36 mouse cellular contexts compared by ENCODE assay signal in the genomic region with DNA sequence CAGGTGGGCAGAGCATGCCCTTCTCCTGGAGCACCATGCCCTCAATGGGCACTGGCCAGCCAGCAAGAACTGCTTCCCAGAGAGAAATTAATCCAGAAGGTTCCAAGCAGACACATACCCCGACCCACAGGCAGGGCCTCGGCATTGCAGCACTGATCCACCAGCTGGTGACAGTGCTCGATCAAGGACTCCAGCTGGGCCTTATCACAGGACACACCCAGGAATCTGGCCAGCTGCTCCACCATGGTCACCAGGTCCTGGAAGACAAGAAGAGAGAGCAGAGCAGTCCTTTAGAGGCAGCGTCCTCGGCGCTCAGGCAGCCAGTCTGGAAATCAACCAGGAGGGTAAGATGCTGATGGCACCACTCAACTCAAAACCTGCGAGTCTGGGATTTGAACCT. TPM values are rescaled to one million over a fixed set of nuclear protein-coding genes. Genes with fewer than 3 reads are reported as not detected.
DNase-seq lines count a peak whose midpoint lies in the region; ATAC-seq and TF ChIP-seq lines count a peak whose summit lies in the region.
"Had no signal": no experiment of that assay in that cellular context is flagged by ENCODE, and none has a peak within 500 bp of the region (broad histone marks: within the 10 kb centered on the region; RNA-seq: fewer than 3 reads in every experiment).

No protein-coding gene starts in this region.

- no peak overlapping the region for H3K4me2 ChIP-seq in lung, embryonic 15.5 days
- H3K4me2 ChIP-seq: forebrain, embryonic 12.5 days; heart, embryonic 15.5 days; hindbrain, embryonic 14.5 days; liver, embryonic 15.5 days; midbrain, embryonic 12.5 days; neural tube, embryonic 12.5 days had no signal

- ATAC-seq in lung, embryonic 15.5 days (ENCODE audit: borderline replicate concordance, extremely low read depth, low FRiP score, low TSS enrichment): 0 out of 2 replicates have a peak, but pooled peaks have one; percentile 55
- ATAC-seq: forebrain, postnatal 0 days; inflammation-experienced regulatory T-cells, adult 6 months; Patski had no signal

- no peaks in the 10 kb centered on the region for H3K36me3 ChIP-seq in lung, embryonic 15.5 days
- no peaks in the 10 kb centered on the region for H3K36me3 ChIP-seq in embryonic facial prominence, embryonic 10.5 days (replicated peaks)
- H3K36me3 ChIP-seq: forebrain, embryonic 12.5 days; G1E; heart, embryonic 15.5 days; liver, embryonic 15.5 days; neural tube, embryonic 12.5 days had no signal

- no peak for TF ChIP-seq POLR2A in cortical plate, adult 2 months (IDR thresholded peaks at IDR 0.05; ENCODE audit: extremely low read depth, insufficient read depth, low read length)

- H3K4me1 ChIP-seq in cortical plate, adult 2 months (ENCODE audit: control insufficient read depth, insufficient read depth, low read length): peaks cover 3% of the 10 kb centered on the region; the same call in 1 of the 2 replicates
- peaks cover 5% of the 10 kb centered on the region; the same call in 1 of the 2 replicates for H3K4me1 ChIP-seq in lung, embryonic 15.5 days
- peaks cover under 1% of the 10 kb centered on the region; the same call in 1 of the 2 replicates for H3K4me1 ChIP-seq in embryonic facial prominence, embryonic 10.5 days
- H3K4me1 ChIP-seq: heart, embryonic 15.5 days; liver, embryonic 15.5 days; midbrain, embryonic 12.5 days; neural tube, embryonic 12.5 days had no signal

- intact Hi-C loops in heart, postnatal 14 days (cut with DNase I): no loop called here

- H3K27ac ChIP-seq in cortical plate, adult 2 months (ENCODE audit: insufficient read depth, low read length): peak overlapping the region; percentile 55
- no peak overlapping the region for H3K27ac ChIP-seq in lung, embryonic 15.5 days
- H3K27ac ChIP-seq in embryonic facial prominence, embryonic 10.5 days (replicated peaks): no peak overlapping the region
- H3K27ac ChIP-seq: forebrain, embryonic 12.5 days; heart, embryonic 15.5 days; hindbrain, embryonic 14.5 days; layer of hippocampus, adult 2 months; liver, embryonic 15.5 days; midbrain, embryonic 12.5 days; neural tube, embryonic 12.5 days had no signal

- no peak for TF ChIP-seq CTCF in cortical plate, adult 2 months (IDR thresholded peaks at IDR 0.05; ENCODE audit: extremely low read depth, insufficient read depth, low read length)

- no peak overlapping the region for H3K4me3 ChIP-seq in cortical plate, adult 2 months (ENCODE audit: insufficient read depth, low read length)
- H3K4me3 ChIP-seq in lung, embryonic 15.5 days: no peak overlapping the region
- H3K4me3 ChIP-seq in embryonic facial prominence, embryonic 10.5 days: no peak overlapping the region
- H3K4me3 ChIP-seq: erythroblast, embryonic 14.5 days; forebrain, embryonic 12.5 days; heart, embryonic 15.5 days; layer of hippocampus, adult 2 months; liver, embryonic 15.5 days; midbrain, embryonic 12.5 days; myocyte; neural tube, embryonic 12.5 days had no signal

- no peak overlapping the region for H3K9ac ChIP-seq in lung, embryonic 15.5 days
- H3K9ac ChIP-seq: forebrain, embryonic 12.5 days; forebrain, postnatal 0 days; heart, embryonic 15.5 days; hindbrain, embryonic 14.5 days; liver, embryonic 15.5 days; midbrain, embryonic 12.5 days; neural tube, embryonic 12.5 days had no signal

- H3K27me3 ChIP-seq in lung, embryonic 15.5 days: peaks cover 10% of the 10 kb centered on the region; the same call in 1 of the 2 replicates
- H3K27me3 ChIP-seq in embryonic facial prominence, embryonic 10.5 days (replicated peaks; ENCODE audit: low read depth, poor library complexity, severe bottlenecking): peaks cover 16% of the 10 kb centered on the region

- 35% methylated on average over 7 of the region's 7 CpGs for WGBS in lung, embryonic 15.5 days
- 74% methylated on average over 7 of the region's 7 CpGs for WGBS in embryonic facial prominence, embryonic 10.5 days

- DNase-seq in heart, postnatal 14 days: peak; percentile 17 to 18
- DNase-seq in heart, adult 11 months: no peak
- DNase-seq in lung, postnatal 25 days (ENCODE audit: low spot score): peak; percentile 28
- no peak for DNase-seq in layer of hippocampus, adult 9-10 months (ENCODE audit: low spot score)
- no peak for DNase-seq in embryonic facial prominence, embryonic 10.5 days (ENCODE audit: low spot score)
- DNase-seq: adrenal gland, postnatal 10 days; cerebellum, adult 11 months; cerebellum, adult 9-10 months; forebrain, postnatal 0 days; kidney, adult 11 months; kidney, postnatal 36 days; layer of hippocampus, postnatal 36 days; thymus, adult 2 months; thymus, postnatal 4 days had no signal

- H3K9me3 ChIP-seq in lung, embryonic 15.5 days: no peaks in the 10 kb centered on the region
- no peaks in the 10 kb centered on the region for H3K9me3 ChIP-seq in embryonic facial prominence, embryonic 10.5 days
- H3K9me3 ChIP-seq: forebrain, embryonic 12.5 days; heart, embryonic 15.5 days; liver, embryonic 15.5 days; midbrain, embryonic 12.5 days; neural tube, embryonic 12.5 days had no signal

RNA-seq across cellular contexts. Expression of gene Efcab6, which starts 14.9 kb away (rescaled TPM):
- total RNA-seq in heart, postnatal 14 days (2021): not detected
- polyA plus RNA-seq in cortical plate, adult 2 months (2012; rRNA removed): 10.9 and 11.0 TPM in 2 replicates
- 0.29 and 0.46 TPM in 2 replicates for polyA plus RNA-seq in lung, embryonic 15.5 days (2015; fragmentation: Nextera tagmentation; extraction: Ambion mirVana)
- polyA plus RNA-seq in embryonic facial prominence, embryonic 10.5 days (2016; fragmentation: Nextera tagmentation; extraction: Ambion mirVana): 0.52 and 0.71 TPM in 2 replicates
- total RNA-seq: G1E; hematopoietic stem cell, adult 5-6 weeks; megakaryocyte, adult 5-6 weeks had no signal
- polyA plus RNA-seq: erythroblast, embryonic 14.5 days; G1E; inflammation-experienced regulatory T-cells, adult 6 months; kidney, embryonic 14.5 days; limb, embryonic 11.5 days; liver, embryonic 15.5 days; midbrain, embryonic 12.5 days; myocyte; Patski had no signal

RNA-seq across cellular contexts. Expression of gene Sult4a1, which starts 25.5 kb away (rescaled TPM):
- total RNA-seq in heart, postnatal 14 days (2021): under 1 TPM; 0.14 to 0.17 TPM
- 440 and 441 TPM in 2 replicates for polyA plus RNA-seq in cortical plate, adult 2 months (2012; rRNA removed)
- polyA plus RNA-seq in lung, embryonic 15.5 days (2015; fragmentation: Nextera tagmentation; extraction: Ambion mirVana): 0.82 and 1.1 TPM in 2 replicates
- 6.9 and 8.7 TPM in 2 replicates for polyA plus RNA-seq in embryonic facial prominence, embryonic 10.5 days (2016; fragmentation: Nextera tagmentation; extraction: Ambion mirVana)
- total RNA-seq: G1E; gastrocnemius, postnatal 4 days; hematopoietic stem cell, adult 5-6 weeks; megakaryocyte, adult 5-6 weeks had no signal
- polyA plus RNA-seq: erythroblast, embryonic 14.5 days; G1E; myocyte had no signal

RNA-seq across cellular contexts. Expression of gene Pnpla5, which starts 42.9 kb away (rescaled TPM):
- total RNA-seq in heart, postnatal 14 days (2021): not detected
- not detected in 2 replicates for polyA plus RNA-seq in cortical plate, adult 2 months (2012; rRNA removed)
- polyA plus RNA-seq in lung, embryonic 15.5 days (2015; fragmentation: Nextera tagmentation; extraction: Ambion mirVana): not detected in 2 replicates
- not detected in 2 replicates for polyA plus RNA-seq in embryonic facial prominence, embryonic 10.5 days (2016; fragmentation: Nextera tagmentation; extraction: Ambion mirVana)
- total RNA-seq: forebrain, postnatal 0 days; G1E; gastrocnemius, postnatal 4 days; hematopoietic stem cell, adult 5-6 weeks; layer of hippocampus, adult 2 months; layer of hippocampus, postnatal 36 days; left cerebral cortex, postnatal 14 days; megakaryocyte, adult 5-6 weeks; midbrain, postnatal 0 days had no signal
- polyA plus RNA-seq: embryonic facial prominence, embryonic 14.5 days; erythroblast, embryonic 14.5 days; forebrain, embryonic 12.5 days; forebrain, postnatal 0 days; G1E; heart, embryonic 15.5 days; hindbrain, embryonic 14.5 days; inflammation-experienced regulatory T-cells, adult 6 months; kidney, embryonic 14.5 days; limb, embryonic 11.5 days; liver, embryonic 15.5 days; midbrain, embryonic 12.5 days; midbrain, postnatal 0 days; myocyte; neural tube, embryonic 12.5 days; Patski had no signal

Comparison
In these comparisons a context has a peak if more than half of its experiments do, and no peak if none do; other contexts are left out.
1. DNase-seq: peak in heart, postnatal 14 days (2 of 2) and lung, postnatal 25 days (single experiment); none in heart, adult 11 months (single experiment), layer of hippocampus, adult 9-10 months (single experiment) and embryonic facial prominence, embryonic 10.5 days (single experiment).
2. RNA of gene Sult4a1, which starts 25.5 kb away (polyA plus RNA-seq): 440 to 441 TPM in cortical plate, adult 2 months; 6.9 to 8.7 TPM in embryonic facial prominence, embryonic 10.5 days and 0.82 to 1.1 TPM in lung, embryonic 15.5 days; every median in the first group is over 10 times any median in the second.